ENCODE assay signal across 9 mouse cellular contexts in genomic region chr7:35233861-35234260, GRCm38 (mm10). TPM values are rescaled to one million over a fixed set of nuclear protein-coding genes. Genes with fewer than 3 reads are reported as not detected.
DNase-seq lines count a peak whose midpoint lies in the region; TF ChIP-seq lines count a peak whose summit lies in the region.
"Had no signal": no experiment of that assay in that cellular context is flagged by ENCODE, and none has a peak within 500 bp of the region (broad histone marks: within the 10 kb centered on the region; RNA-seq: fewer than 3 reads in every experiment).

No protein-coding gene starts in this region.

- no peak overlapping the region for H3K27ac ChIP-seq in testis, adult 2 months (ENCODE audit: control insufficient read depth, insufficient read depth, low read depth, low read length)
- H3K27ac ChIP-seq in limb, embryonic 10.5 days, result peak overlapping the region; percentile 88
- no peak overlapping the region for H3K27ac ChIP-seq in small intestine, adult 2 months (ENCODE audit: insufficient read depth, low read depth, low read length)

- H3K4me3 ChIP-seq in testis, adult 2 months (ENCODE audit: control insufficient read depth, low read depth, low read length), result peak overlapping the region; percentile 93
- peak overlapping the region; percentile 69 for H3K4me3 ChIP-seq in limb, embryonic 10.5 days
- peak overlapping the region; percentile 80 for H3K4me3 ChIP-seq in small intestine, adult 2 months (ENCODE audit: low read depth, low read length)

- no peak for TF ChIP-seq CTCF in testis, adult 2 months (IDR thresholded peaks at IDR 0.05; ENCODE audit: control insufficient read depth, insufficient read depth, insufficient replicate concordance, low read depth, low read length)
- no peak for TF ChIP-seq CTCF in small intestine, adult 2 months (IDR thresholded peaks at IDR 0.05; ENCODE audit: extremely low read depth, insufficient read length, insufficient replicate concordance, low read depth, low read length)

- TF ChIP-seq POLR2A in testis, adult 2 months (IDR thresholded peaks at IDR 0.05; ENCODE audit: control insufficient read depth, low read depth, low read length), result no peak
- no peak for TF ChIP-seq POLR2A in small intestine, adult 2 months (IDR thresholded peaks at IDR 0.05; ENCODE audit: low read depth, low read length)

- no peaks in the 10 kb centered on the region for H3K27me3 ChIP-seq in testis, adult 2 months (ENCODE audit: control insufficient read depth, insufficient read depth, low read length)
- H3K27me3 ChIP-seq in limb, embryonic 10.5 days (ENCODE audit: low read depth, poor library complexity, severe bottlenecking), result no peaks in the 10 kb centered on the region
- no peaks in the 10 kb centered on the region for H3K27me3 ChIP-seq in small intestine, adult 2 months (ENCODE audit: control insufficient read depth, insufficient read depth, low read length)

- WGBS in limb, embryonic 10.5 days, result 52% methylated on average over 12 of the region's 12 CpGs
- WGBS in small intestine, adult 2 months, result 73% methylated on average over 12 of the region's 12 CpGs

- peaks cover 12% of the 10 kb centered on the region for H3K4me1 ChIP-seq in testis, adult 2 months (ENCODE audit: control insufficient read depth, insufficient read depth, low read length)
- peaks cover 15% of the 10 kb centered on the region for H3K4me1 ChIP-seq in limb, embryonic 10.5 days
- no peaks in the 10 kb centered on the region for H3K4me1 ChIP-seq in small intestine, adult 2 months (ENCODE audit: control insufficient read depth, insufficient read depth, insufficient read length, low read length)

- H3K9me3 ChIP-seq in limb, embryonic 10.5 days (replicated peaks), result no peaks in the 10 kb centered on the region

- DNase-seq in cerebellum, adult 8-10 months, result peak; percentile 27
- no peak for DNase-seq in cerebellum, adult 11 months
- no peak for DNase-seq in testis, postnatal 10 days (ENCODE audit: low spot score)
- DNase-seq in limb, embryonic 10.5 days (ENCODE audit: low spot score), result peak; percentile 39
- no peak for DNase-seq in thymus, postnatal 25 days
- DNase-seq in left cerebral cortex, adult 18-20 months (ENCODE audit: low spot score in 2 of 2), result no peak

- no peaks in the 10 kb centered on the region for H3K36me3 ChIP-seq in testis, adult 2 months (ENCODE audit: control insufficient read depth, insufficient read depth, low read length)
- H3K36me3 ChIP-seq in limb, embryonic 10.5 days, result no peaks in the 10 kb centered on the region
- no peaks in the 10 kb centered on the region for H3K36me3 ChIP-seq in small intestine, adult 2 months (ENCODE audit: control insufficient read depth, insufficient read depth, low read length)

RNA-seq across cellular contexts. Expression of gene Lrp3, which starts 18.6 kb away (rescaled TPM):
- polyA plus RNA-seq in testis, adult 2 months (2012; rRNA removed), result 0.67 and 0.70 TPM in 2 replicates
- 7.8 and 9.4 TPM in 2 replicates for polyA plus RNA-seq in limb, embryonic 10.5 days (2016; fragmentation: Nextera tagmentation; extraction: Ambion mirVana)
- polyA plus RNA-seq in small intestine, adult 2 months (2012; rRNA removed), result 4.2 and 5.0 TPM in 2 replicates
- total RNA-seq in left cerebral cortex, adult 18-20 months (2021), result 10 to 100 TPM; 79.8 to 83.6 TPM
- total RNA-seq: hematopoietic stem cell, adult 5-6 weeks had no signal

RNA-seq across cellular contexts. Expression of gene Slc7a10, which starts 47.7 kb away (rescaled TPM):
- 0.61 and 0.64 TPM in 2 replicates for polyA plus RNA-seq in testis, adult 2 months (2012; rRNA removed)
- 0.31 TPM in 1 of 2 replicates, not detected in the other for polyA plus RNA-seq in limb, embryonic 10.5 days (2016; fragmentation: Nextera tagmentation; extraction: Ambion mirVana)
- 0.11 and 0.95 TPM in 2 replicates for polyA plus RNA-seq in small intestine, adult 2 months (2012; rRNA removed)
- 10 to 100 TPM; 31.0 to 37.1 TPM for total RNA-seq in left cerebral cortex, adult 18-20 months (2021)
- total RNA-seq: hematopoietic stem cell, adult 5-6 weeks had no signal

Comparison
In these comparisons a context has a peak if more than half of its experiments do, and no peak if none do; other contexts are left out.
1. DNase-seq: peak in cerebellum, adult 8-10 months (single experiment) and limb, embryonic 10.5 days (single experiment); none in cerebellum, adult 11 months (single experiment), testis, postnatal 10 days (single experiment), thymus, postnatal 25 days (single experiment) and left cerebral cortex, adult 18-20 months (0 of 2).
2. Peak in every context shown above with its lines, with median percentiles within 50 percentile points of each other: H3K4me3 ChIP-seq.